Mouse (Mus musculus): ENCODE results near the gene Dab2ip.

The Dab2ip gene

GRCm38 (mm10) chr2:35595102-35595501 is 37.0 kb downstream of the Dab2ip start:
- no peak for DNase-seq (ENCODE audit: low spot score in 2 of 2)

GRCm38 (mm10) chr2:35595718-35596117 is 37.7 kb downstream of the Dab2ip start:
- no peak for DNase-seq (ENCODE audit: low spot score in 2 of 2)

- DNase-seq (ENCODE audit: low spot score in 2 of 2), result no peak
Measured at GRCm38 (mm10) chr2:35596796-35597195, 38.7 kb downstream of the Dab2ip start.

- DNase-seq (ENCODE audit: low spot score in 2 of 2), result no peak
Measured at GRCm38 (mm10) chr2:35598819-35599218, 40.8 kb downstream of the Dab2ip start.

GRCm38 (mm10) chr2:35601665-35602064 is 43.6 kb downstream of the Dab2ip start:
- DNase-seq (ENCODE audit: low spot score in 2 of 2), result no peak

- DNase-seq (ENCODE audit: low spot score in 2 of 2), result no peak
Measured at GRCm38 (mm10) chr2:35607476-35607875, 49.4 kb downstream of the Dab2ip start.

- no peak for DNase-seq (ENCODE audit: low spot score in 2 of 2)
Measured at GRCm38 (mm10) chr2:35608856-35609255, 50.8 kb downstream of the Dab2ip start.

- peak in 1 of 2 experiments; percentile 30 for DNase-seq (ENCODE audit: low spot score in 2 of 2)
Measured at GRCm38 (mm10) chr2:35609317-35609716, 51.3 kb downstream of the Dab2ip start.

GRCm38 (mm10) chr2:35610168-35610951 is 52.3 kb downstream of the Dab2ip start:
- DNase-seq (ENCODE audit: low spot score in 2 of 2), result peak; percentile 40 to 55

- DNase-seq (ENCODE audit: low spot score in 2 of 2), result no peak
Measured at GRCm38 (mm10) chr2:35610976-35611375, 52.9 kb downstream of the Dab2ip start.

GRCm38 (mm10) chr2:35611645-35612044 is 53.6 kb downstream of the Dab2ip start:
- no peak for DNase-seq (ENCODE audit: low spot score in 2 of 2)

- no peak for DNase-seq (ENCODE audit: low spot score in 2 of 2)
Measured at GRCm38 (mm10) chr2:35612297-35612696, 54.2 kb downstream of the Dab2ip start.

- DNase-seq (ENCODE audit: low spot score in 2 of 2), result no peak
Measured at GRCm38 (mm10) chr2:35613946-35614353, 55.9 kb downstream of the Dab2ip start.

- DNase-seq (ENCODE audit: low spot score in 2 of 2), result no peak
Measured at GRCm38 (mm10) chr2:35614411-35614810, 56.3 kb downstream of the Dab2ip start.

- no peak for DNase-seq (ENCODE audit: low spot score in 2 of 2)
Measured at GRCm38 (mm10) chr2:35615366-35615765, 57.3 kb downstream of the Dab2ip start.

- no peak for DNase-seq (ENCODE audit: low spot score in 2 of 2)
Measured at GRCm38 (mm10) chr2:35615977-35616376, 57.9 kb downstream of the Dab2ip start.

- no peak for DNase-seq (ENCODE audit: low spot score in 2 of 2)
Measured at GRCm38 (mm10) chr2:35616891-35617658, 59.0 kb downstream of the Dab2ip start.

GRCm38 (mm10) chr2:35618981-35619380 is 60.9 kb downstream of the Dab2ip start:
- no peak for DNase-seq (ENCODE audit: low spot score in 2 of 2)

GRCm38 (mm10) chr2:35619532-35619931 is 61.5 kb downstream of the Dab2ip start:
- DNase-seq (ENCODE audit: low spot score in 2 of 2), result no peak

- DNase-seq (ENCODE audit: low spot score in 2 of 2), result no peak
Measured at GRCm38 (mm10) chr2:35620364-35621224, 62.5 kb downstream of the Dab2ip start.

- no peak for DNase-seq (ENCODE audit: low spot score in 2 of 2)
Measured at GRCm38 (mm10) chr2:35621225-35621519, 63.1 kb downstream of the Dab2ip start.

- DNase-seq (ENCODE audit: low spot score in 2 of 2), result no peak
Measured at GRCm38 (mm10) chr2:35621796-35622195, 63.7 kb downstream of the Dab2ip start.
